Mouse (Mus musculus): Measurements from ENCODE around the gene Cox8b.

DNA sequence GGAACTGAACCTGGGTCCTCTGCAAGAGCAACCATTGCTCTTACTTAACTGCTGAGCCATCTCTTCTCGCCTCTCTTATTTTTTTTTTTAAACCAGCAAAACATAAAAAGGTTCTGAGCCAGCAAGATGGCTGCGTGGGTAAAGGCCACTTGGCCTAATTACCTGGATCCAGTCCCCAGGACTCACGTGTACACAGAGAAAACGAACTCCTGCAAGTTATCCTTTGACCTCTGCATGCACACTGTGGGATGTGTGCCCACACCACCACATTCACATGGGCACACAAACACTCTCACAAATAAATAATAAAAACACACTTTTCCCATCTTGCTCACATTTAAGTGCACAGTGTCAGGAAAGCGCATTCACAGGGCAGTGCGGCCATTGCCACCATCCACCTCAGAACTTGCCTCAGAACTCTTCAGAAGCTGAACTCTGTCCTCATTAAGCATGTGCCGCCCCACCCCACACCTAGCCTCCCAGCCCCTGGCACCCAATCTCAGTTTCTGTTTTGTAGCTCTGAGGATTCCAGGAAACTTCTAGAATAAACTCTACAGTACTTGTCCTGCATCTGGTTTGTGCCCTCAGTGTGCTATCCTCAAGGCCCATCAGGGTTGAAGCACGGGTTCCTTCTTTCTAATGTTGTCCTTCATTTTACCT is 13.9 kb upstream of the Cox8b start:
- TF ChIP-seq TAL1 (IDR thresholded peaks at IDR 0.05; ENCODE audit: low read length) (no peak), GATA1 (IDR thresholded peaks at IDR 0.05; ENCODE audit: low read length) (no peak)

All from erythroblast, embryonic 14.5 days (primary cell).